Mouse (Mus musculus) ES-Bruce4 (cell line): ENCODE results near the gene Neurl1b.

Source experiments
- CTCF ChIP-seq: IDR thresholded peaks from one replicate; pipeline ENCODE4 v1.8.1; 2011; ENCODE audit warnings: low read depth, low read length
- EP300 ChIP-seq: IDR thresholded peaks from 2 replicates; pipeline ENCODE4 v1.6.1; 2011; ENCODE audit warnings: low read depth, low read length; ENCODE audit not compliant: insufficient read depth
- POLR2A ChIP-seq: IDR thresholded peaks from one replicate; pipeline ENCODE4 v1.8.1; 2011; ENCODE audit warnings: low read length; ENCODE audit not compliant: insufficient read depth

DNA sequence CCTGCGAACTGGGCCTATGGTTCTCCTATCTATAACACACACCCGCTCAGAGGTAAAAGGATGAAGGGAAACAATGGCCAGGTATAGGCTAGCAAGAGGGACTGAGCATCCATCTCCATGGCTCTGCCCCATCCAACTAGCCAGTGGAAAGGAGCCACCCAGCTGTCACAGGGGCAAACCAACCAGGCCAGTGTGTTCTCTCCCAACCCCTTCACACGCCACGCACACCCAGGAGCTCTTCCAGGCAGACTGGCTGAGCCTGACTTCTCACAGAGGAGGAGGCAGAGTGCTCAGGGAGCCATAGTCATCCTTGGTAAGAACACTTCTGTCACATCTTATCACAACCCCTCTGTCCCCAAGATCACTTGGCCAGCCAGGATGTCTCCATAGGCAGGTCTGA is 73.3 kb downstream of the Neurl1b start:
- no peak for TF ChIP-seq POLR2A
- TF ChIP-seq CTCF: no peak
- TF ChIP-seq EP300: no peak
